Mouse (Mus musculus): ENCODE measurements around the gene Zfp869.
"Not testable (repeated sequence)": the region's sequence is repeated elsewhere in the genome, so short reads cannot be mapped to it uniquely, and the experiment has no call there.

DNA sequence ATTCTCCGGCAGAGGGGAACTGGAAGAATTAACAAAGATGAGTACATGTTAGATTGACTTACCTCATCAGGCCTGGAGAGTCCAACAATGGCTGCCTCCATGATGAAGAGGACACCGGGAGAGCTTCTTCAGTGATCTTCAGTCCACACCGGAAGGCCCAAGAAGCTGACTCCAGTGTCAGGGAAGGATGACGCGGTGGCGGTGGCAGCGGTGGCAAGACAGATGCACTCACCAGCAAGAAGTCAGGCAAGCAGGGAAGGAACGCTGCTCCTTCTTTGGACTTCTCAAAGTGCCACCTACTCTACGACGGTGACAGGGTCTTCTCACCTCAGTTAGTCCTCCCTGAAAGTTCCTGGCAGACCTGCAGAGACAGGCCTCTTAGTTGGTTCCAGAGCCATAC is at the start of gene Zfp869:
- TF ChIP-seq CTCF (IDR thresholded peaks at IDR 0.05; ENCODE audit: control insufficient read depth, insufficient read depth, insufficient read length); MYOD1 (IDR thresholded peaks at IDR 0.05; ENCODE audit: control insufficient read depth, insufficient read length, low read depth); MAX (IDR thresholded peaks at IDR 0.05); CEBPB (IDR thresholded peaks at IDR 0.05; ENCODE audit: low read depth): not testable (repeated sequence)
